Mouse (Mus musculus): ENCODE measurements around the gene Dennd5b. TPM values are rescaled to one million over a fixed set of nuclear protein-coding genes. Genes with fewer than 3 reads are reported as not detected.

Gene Dennd5b
- polyA plus RNA-seq, 1 experiment from 2014 or later, result 14.3 TPM

DNA sequence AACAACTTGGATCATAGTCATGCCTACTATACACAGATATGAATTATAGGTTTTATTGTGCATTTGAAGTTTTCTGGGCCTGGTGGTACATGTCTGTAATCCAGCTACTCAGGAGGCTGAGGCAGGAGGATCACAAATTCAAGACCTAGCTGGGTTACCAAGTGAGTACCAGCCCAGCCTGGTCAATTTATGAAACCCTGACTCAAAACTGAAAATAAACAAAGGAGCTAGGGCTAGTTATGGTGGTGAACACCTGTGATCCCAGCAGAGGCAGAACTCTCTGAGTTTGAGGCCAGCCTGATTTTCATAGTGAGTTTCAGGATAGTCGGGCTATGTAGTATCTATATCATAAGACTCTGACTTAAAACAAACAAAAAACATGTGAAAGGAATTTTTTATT lies 4.2 kb downstream of the Dennd5b start:
- Histone ChIP-seq H3K4me3 (no peak overlapping the region), H3K36me3 (no peaks in the 10 kb centered on the region), H3K4me2 (no peak overlapping the region), H3K9ac (no peak overlapping the region), H3K9me3 (no peaks in the 10 kb centered on the region), H3K27ac (replicated peaks) (no peak overlapping the region), H3K4me1 (replicated peaks) (peaks cover 22% of the 10 kb centered on the region), H3K27me3 (no peaks in the 10 kb centered on the region)
- WGBS, result 94% methylated on average over 1 of the region's 1 CpGs
- ATAC-seq (ENCODE audit: low read depth), result no peak

GRCm38 (mm10) chr6:149096233-149096632 lies 5.2 kb downstream of the Dennd5b start:
- Histone ChIP-seq H3K4me3 (no peak overlapping the region), H3K36me3 (no peaks in the 10 kb centered on the region), H3K4me2 (no peak overlapping the region), H3K27ac (replicated peaks) (no peak overlapping the region), H3K9me3 (no peaks in the 10 kb centered on the region), H3K27me3 (no peaks in the 10 kb centered on the region), H3K9ac (no peak overlapping the region), H3K4me1 (replicated peaks) (peaks cover 22% of the 10 kb centered on the region)
- ATAC-seq (ENCODE audit: low read depth), result no peak
- WGBS, result 87% methylated on average over 2 of the region's 2 CpGs

DNA sequence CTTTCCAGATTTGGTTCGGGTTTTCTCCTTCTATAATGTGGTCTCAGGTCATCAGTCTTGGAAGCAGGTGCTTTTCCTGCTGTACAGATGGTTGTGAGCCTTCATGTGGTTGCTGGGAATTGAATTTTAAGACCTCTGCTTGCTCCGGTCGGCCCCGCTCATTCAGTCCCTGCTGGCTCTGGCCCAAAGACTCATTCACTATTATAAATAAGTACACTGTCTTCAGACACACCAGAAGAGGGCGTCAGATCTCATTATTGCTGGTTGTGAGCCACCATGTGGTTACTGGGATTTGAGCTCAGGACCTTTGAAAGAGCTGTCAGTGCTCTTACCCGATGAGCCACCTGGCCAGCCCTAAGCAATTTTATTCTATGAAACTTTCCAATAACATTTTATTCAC lies 6.1 kb downstream of the Dennd5b start:
- no peak overlapping the region for H3K9ac ChIP-seq
- no peak overlapping the region for H3K4me2 ChIP-seq
- H3K4me1 ChIP-seq (replicated peaks), result peaks cover 22% of the 10 kb centered on the region
- ATAC-seq (ENCODE audit: low read depth), result no peak
- no peaks in the 10 kb centered on the region for H3K36me3 ChIP-seq
- H3K9me3 ChIP-seq, result no peaks in the 10 kb centered on the region
- no peak overlapping the region for H3K27ac ChIP-seq (replicated peaks)
- 49% methylated on average over 6 of the region's 6 CpGs for WGBS
- no peaks in the 10 kb centered on the region for H3K27me3 ChIP-seq
- no peak overlapping the region for H3K4me3 ChIP-seq

DNA sequence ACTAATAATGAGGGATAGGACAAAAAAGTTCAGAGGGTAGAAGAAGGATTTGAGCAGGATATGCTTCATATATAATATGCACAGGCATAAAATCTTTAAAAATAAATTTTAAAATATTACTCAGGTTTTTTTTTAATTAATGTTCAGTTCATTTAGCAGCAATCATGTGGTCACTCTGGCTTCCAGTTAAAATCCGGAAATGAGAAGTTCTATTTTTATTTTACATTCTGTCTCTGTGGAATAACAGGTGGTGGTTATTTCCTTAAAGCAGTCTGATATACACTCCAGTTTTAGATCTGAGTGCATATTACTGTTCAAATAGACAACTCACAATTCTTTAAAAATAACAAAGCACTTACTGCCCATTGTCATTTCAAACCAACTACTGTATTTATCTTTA lies 6.9 kb downstream of the Dennd5b start:
- no peak overlapping the region for H3K4me3 ChIP-seq
- H3K4me1 ChIP-seq (replicated peaks), result peaks cover 19% of the 10 kb centered on the region
- H3K9me3 ChIP-seq, result no peaks in the 10 kb centered on the region
- no peak overlapping the region for H3K9ac ChIP-seq
- no peak overlapping the region for H3K27ac ChIP-seq (replicated peaks)
- no peak for ATAC-seq (ENCODE audit: low read depth)
- no peaks in the 10 kb centered on the region for H3K27me3 ChIP-seq
- no peak overlapping the region for H3K4me2 ChIP-seq
- H3K36me3 ChIP-seq, result no peaks in the 10 kb centered on the region
- 79% methylated on average over 1 of the region's 1 CpGs for WGBS

GRCm38 (mm10) chr6:149093465-149093864 lies 8.0 kb downstream of the Dennd5b start:
- H3K27ac ChIP-seq (replicated peaks), result no peak overlapping the region
- 63% methylated on average over 5 of the region's 5 CpGs for WGBS
- no peak overlapping the region for H3K4me2 ChIP-seq
- H3K36me3 ChIP-seq, result no peaks in the 10 kb centered on the region
- no peak overlapping the region for H3K9ac ChIP-seq
- no peak overlapping the region for H3K4me3 ChIP-seq
- H3K9me3 ChIP-seq, result no peaks in the 10 kb centered on the region
- ATAC-seq (ENCODE audit: low read depth), result no peak
- H3K4me1 ChIP-seq (replicated peaks), result peaks cover 10% of the 10 kb centered on the region; the same call in 1 of the 2 replicates
- no peaks in the 10 kb centered on the region for H3K27me3 ChIP-seq

GRCm38 (mm10) chr6:149092406-149092805 lies 9.1 kb downstream of the Dennd5b start:
- no peaks in the 10 kb centered on the region for H3K27me3 ChIP-seq
- ATAC-seq (ENCODE audit: low read depth), result no peak
- peaks cover 13% of the 10 kb centered on the region; the same call in 1 of the 2 replicates for H3K4me1 ChIP-seq (replicated peaks)
- H3K36me3 ChIP-seq, result no peaks in the 10 kb centered on the region
- H3K9ac ChIP-seq, result no peak overlapping the region
- no peak overlapping the region for H3K4me3 ChIP-seq
- H3K4me2 ChIP-seq, result no peak overlapping the region
- no peak overlapping the region for H3K27ac ChIP-seq (replicated peaks)
- WGBS, result 95% methylated on average over 6 of the region's 6 CpGs
- H3K9me3 ChIP-seq, result no peaks in the 10 kb centered on the region

DNA sequence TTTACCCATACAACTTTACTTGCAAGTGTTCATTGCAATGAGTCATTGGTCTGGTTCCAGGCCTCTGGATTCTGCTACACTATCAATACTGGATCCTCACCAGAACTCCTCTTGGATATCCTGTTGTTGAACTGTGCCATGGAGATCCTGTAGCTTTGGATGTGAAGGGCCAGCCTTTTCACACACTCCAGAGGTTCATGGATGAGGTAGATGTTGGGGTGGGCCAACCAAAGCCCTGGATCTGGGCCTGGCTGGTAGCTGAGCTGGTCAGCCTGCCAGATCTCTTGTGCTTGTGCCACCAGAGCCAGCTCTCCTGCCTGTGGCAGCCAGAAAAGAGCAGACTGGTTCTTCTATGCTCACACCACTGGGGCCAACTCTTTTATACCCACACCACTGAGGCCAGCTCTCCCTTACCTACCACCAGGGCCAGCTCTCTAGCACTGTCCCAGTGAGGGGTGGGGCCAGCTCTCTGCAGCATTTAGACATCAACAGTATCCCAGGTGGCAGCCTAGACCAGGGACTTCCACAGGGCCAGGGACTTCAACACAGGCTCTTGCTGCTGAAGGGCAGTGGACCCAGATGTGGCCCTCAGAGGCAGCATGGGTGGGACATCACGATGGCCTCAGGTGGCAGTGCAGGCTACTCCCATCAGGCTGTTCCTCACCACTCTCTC lies 24.2 kb downstream of the Dennd5b start:
- 94% methylated on average over 1 of the region's 1 CpGs for WGBS
- no peaks in the 10 kb centered on the region for H3K9me3 ChIP-seq
- H3K4me2 ChIP-seq, result no peak overlapping the region
- peaks cover 15% of the 10 kb centered on the region for H3K4me1 ChIP-seq (replicated peaks)
- no peak overlapping the region for H3K9ac ChIP-seq
- no peaks in the 10 kb centered on the region for H3K27me3 ChIP-seq
- H3K27ac ChIP-seq (replicated peaks), result no peak overlapping the region
- H3K4me3 ChIP-seq, result no peak overlapping the region
- H3K36me3 ChIP-seq, result peaks cover 14% of the 10 kb centered on the region
- ATAC-seq (ENCODE audit: low read depth), result no peak

- Histone ChIP-seq H3K4me2 (no peak overlapping the region), H3K9me3 (no peaks in the 10 kb centered on the region), H3K27me3 (no peaks in the 10 kb centered on the region), H3K9ac (no peak overlapping the region), H3K4me1 (replicated peaks) (peaks cover 15% of the 10 kb centered on the region), H3K4me3 (no peak overlapping the region), H3K36me3 (peaks cover 11% of the 10 kb centered on the region), H3K27ac (replicated peaks) (no peak overlapping the region)
- ATAC-seq (ENCODE audit: low read depth), result no peak
- 87% methylated on average over 4 of the region's 4 CpGs for WGBS
Observed at GRCm38 (mm10) chr6:149073854-149074253, 27.6 kb downstream of the Dennd5b start.

DNA sequence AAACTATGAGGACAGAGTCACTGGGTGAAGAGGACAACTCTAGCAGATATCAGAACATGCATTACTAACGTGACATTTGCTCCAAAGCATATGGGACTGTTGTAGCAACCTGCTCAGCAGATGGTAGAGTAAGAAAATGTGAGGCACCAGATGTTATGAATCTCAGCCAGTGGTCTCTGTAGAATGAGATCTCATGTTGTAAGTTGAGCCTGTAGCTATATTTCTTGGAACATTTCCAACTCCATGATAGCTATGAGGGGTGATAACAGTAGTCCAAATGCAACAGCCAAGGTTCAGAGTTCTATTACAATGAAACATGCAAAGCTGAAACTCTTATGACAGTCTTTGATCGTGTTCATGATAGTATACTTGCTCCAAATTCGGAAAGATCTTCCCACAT lies 28.6 kb downstream of the Dennd5b start:
- WGBS, result 75% methylated on average over 3 of the region's 3 CpGs
- no peak for ATAC-seq (ENCODE audit: low read depth)

DNA sequence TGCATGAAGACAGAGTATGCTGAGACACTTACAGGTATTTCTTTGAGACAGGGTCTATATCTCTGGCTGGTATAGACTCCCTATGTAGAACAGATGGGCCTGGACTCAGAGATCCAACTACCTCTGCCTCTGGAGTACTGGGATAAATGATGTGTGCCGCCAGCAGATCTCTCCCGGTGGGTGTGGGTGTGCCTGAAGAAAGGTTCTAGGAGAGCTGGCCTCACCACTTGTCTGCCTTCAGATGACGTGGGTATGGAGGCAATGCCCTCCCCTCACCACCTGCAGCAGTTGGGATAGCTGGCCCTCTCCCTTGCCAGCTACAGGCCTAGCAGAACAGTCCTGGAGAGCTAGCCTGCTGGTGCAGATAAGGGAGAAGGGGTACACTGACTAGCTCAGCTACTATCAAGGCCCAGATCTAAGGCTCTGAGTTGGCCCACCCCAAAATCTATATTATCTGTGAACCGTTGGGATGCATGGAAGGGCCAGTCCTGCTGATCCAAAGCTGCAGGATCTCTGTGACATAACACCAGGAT lies 30.8 kb downstream of the Dennd5b start:
- Histone ChIP-seq H3K4me1 (replicated peaks) (peaks cover 15% of the 10 kb centered on the region), H3K9me3 (no peaks in the 10 kb centered on the region), H3K27ac (replicated peaks) (no peak overlapping the region), H3K4me3 (no peak overlapping the region), H3K4me2 (no peak overlapping the region), H3K27me3 (no peaks in the 10 kb centered on the region), H3K9ac (no peak overlapping the region), H3K36me3 (peaks cover 13% of the 10 kb centered on the region)
- 85% methylated on average over 4 of the region's 4 CpGs for WGBS
- no peak for ATAC-seq (ENCODE audit: low read depth)

More for the DNA sequence above, 28.6 kb downstream of the Dennd5b start:
- no peaks in the 10 kb centered on the region for H3K27me3 ChIP-seq
- H3K9ac ChIP-seq, result no peak overlapping the region
- H3K4me2 ChIP-seq, result no peak overlapping the region
- H3K36me3 ChIP-seq, result peaks cover 15% of the 10 kb centered on the region
- H3K9me3 ChIP-seq, result no peaks in the 10 kb centered on the region
- no peak overlapping the region for H3K27ac ChIP-seq (replicated peaks)
- H3K4me1 ChIP-seq (replicated peaks), result peaks cover 15% of the 10 kb centered on the region
- no peak overlapping the region for H3K4me3 ChIP-seq

DNA sequence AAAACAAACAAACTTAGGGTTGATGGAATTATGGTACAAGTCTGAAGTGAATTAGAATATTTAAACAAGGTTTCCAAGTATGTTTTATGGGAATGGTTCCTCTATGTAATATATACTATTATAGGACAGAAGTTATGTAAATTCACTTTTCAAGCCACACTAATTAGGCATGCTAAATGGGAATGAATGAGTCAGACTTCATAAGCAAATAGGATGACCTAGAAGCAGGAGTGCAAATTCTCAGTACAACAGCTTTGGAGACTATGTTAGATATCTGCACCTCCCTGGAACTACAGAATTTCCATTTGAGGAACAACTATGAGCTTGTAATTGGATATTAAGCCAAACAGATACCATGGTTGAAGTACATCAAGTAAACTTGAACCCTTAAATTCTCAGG lies 38.1 kb downstream of the Dennd5b start:
- no peak for ATAC-seq (ENCODE audit: low read depth)
- Histone ChIP-seq H3K4me2 (no peak overlapping the region), H3K4me1 (replicated peaks) (no peaks in the 10 kb centered on the region), H3K9me3 (no peaks in the 10 kb centered on the region), H3K36me3 (peaks cover 11% of the 10 kb centered on the region), H3K27ac (replicated peaks) (no peak overlapping the region), H3K4me3 (no peak overlapping the region), H3K9ac (no peak overlapping the region), H3K27me3 (no peaks in the 10 kb centered on the region)

GRCm38 (mm10) chr6:149060670-149061387 lies 40.7 kb downstream of the Dennd5b start:
- no peak overlapping the region for H3K4me3 ChIP-seq
- no peak for ATAC-seq (ENCODE audit: low read depth)
- WGBS, result 84% methylated on average over 5 of the region's 5 CpGs
- no peak overlapping the region for H3K9ac ChIP-seq
- no peaks in the 10 kb centered on the region for H3K9me3 ChIP-seq
- no peaks in the 10 kb centered on the region for H3K4me1 ChIP-seq (replicated peaks)
- no peak overlapping the region for H3K27ac ChIP-seq (replicated peaks)
- no peak overlapping the region for H3K4me2 ChIP-seq
- no peaks in the 10 kb centered on the region for H3K36me3 ChIP-seq
- H3K27me3 ChIP-seq, result no peaks in the 10 kb centered on the region
